Mouse (Mus musculus): ENCODE results near the gene Ccnb2. TPM values are rescaled to one million over a fixed set of nuclear protein-coding genes. Genes with fewer than 3 reads are reported as not detected.

Ccnb2 gene
- total RNA-seq, 2 experiments from 2014 or later, result 11.7 to 12.5 TPM

- no peak for DNase-seq
Measured at GRCm38 (mm10) chr9:70384494-70384893, 36.9 kb downstream of the Ccnb2 start.

- no peak for DNase-seq
Measured at GRCm38 (mm10) chr9:70383750-70384149, 37.6 kb downstream of the Ccnb2 start.

GRCm38 (mm10) chr9:70382091-70382490 lies 39.3 kb downstream of the Ccnb2 start:
- DNase-seq, result no peak

- no peak for DNase-seq
Measured at GRCm38 (mm10) chr9:70379502-70380467, 41.6 kb downstream of the Ccnb2 start.

- DNase-seq, result no peak
Measured at GRCm38 (mm10) chr9:70371638-70372037, 49.7 kb downstream of the Ccnb2 start.

- no peak for DNase-seq
Measured at GRCm38 (mm10) chr9:70366898-70367297, 54.4 kb downstream of the Ccnb2 start.

GRCm38 (mm10) chr9:70365915-70366314 lies 55.4 kb downstream of the Ccnb2 start:
- DNase-seq, result no peak

- DNase-seq, result no peak
Measured at GRCm38 (mm10) chr9:70364741-70365140, 56.6 kb downstream of the Ccnb2 start.

- no peak for DNase-seq
Measured at GRCm38 (mm10) chr9:70359402-70360131, 61.8 kb downstream of the Ccnb2 start.

Small RNA genes lying within 50 kb of the gene (microRNA-seq; reads per million reads assigned to microRNA genes)
- gene Mir5626, result 0.32 to 0.75 reads per million in 2 experiments

Other genes with a start within 250 kb of the Ccnb2 start
- 10 to 100 TPM; 19.5 to 26.4 TPM for gene Myo1e, start 214.2 kb downstream of the Ccnb2 start, total RNA-seq (2021)
- 10 to 100 TPM; 15.8 to 20.1 TPM for gene Rnf111, start 82.2 kb upstream of the Ccnb2 start, total RNA-seq (2021)
- gene Sltm, start 121.2 kb upstream of the Ccnb2 start, total RNA-seq (2021), result 10 to 100 TPM; 21.4 to 26.5 TPM
- gene Gm10642, start 234.7 kb upstream of the Ccnb2 start, total RNA-seq (2021), result under 1 TPM; 0.52 to 0.56 TPM
- 10 to 100 TPM; 13.1 to 13.8 TPM for gene Mindy2, start 235.6 kb upstream of the Ccnb2 start, total RNA-seq (2021)

Measured in gastrocnemius, postnatal 10 days (tissue).